In genomic region chr1:94053530-94054216, GRCm38 (mm10) we compare ENCODE assay signal across 1 mouse cellular context.
TF ChIP-seq lines count a peak whose summit lies in the region.

No protein-coding gene starts in this region.

TF ChIP-seq in CH12.LX, 34 proteins besides CTCF, POLR2A, EP300 and RAD21 (continued from another document):
- no peak for TF ChIP-seq E2F4 (IDR thresholded peaks at IDR 0.05; ENCODE audit: insufficient replicate concordance, low read depth, low read length)
- no peak for TF ChIP-seq USF2 (conservative IDR thresholded peaks at IDR 0.05; ENCODE audit: low read depth, low read length)
- TF ChIP-seq ZMIZ1 (IDR thresholded peaks at IDR 0.05; ENCODE audit: low read depth, low read length): no peak
- TF ChIP-seq PAX5 (IDR thresholded peaks at IDR 0.05; ENCODE audit: low read length): no peak
- TF ChIP-seq MEF2A (IDR thresholded peaks at IDR 0.05; ENCODE audit: borderline replicate concordance, low read depth, low read length): peak; percentile 99
- peak; percentile 93 for TF ChIP-seq ETS1 (conservative IDR thresholded peaks at IDR 0.05; ENCODE audit: low read depth, low read length)
